Mouse (Mus musculus) embryonic facial prominence, embryonic 11.5 days (tissue): ENCODE data around the gene Cpxm1. TPM values are rescaled to one million over a fixed set of nuclear protein-coding genes. Genes with fewer than 3 reads are reported as not detected.

ENCODE experiments used
- ATAC-seq: fragments of 200-750 bp; cut with Nextera tagmentation; replicated peaks from 2 replicates; pipeline ENCODE4 v1.8.0; 2017; ENCODE audit warnings: low read depth; ENCODE audit not compliant: insufficient number of reproducible peaks, low FRiP score, low TSS enrichment
- DNase-seq: peaks from one replicate; pipeline ENCODE4 v3.0.0-alpha.2; 2015; ENCODE audit warnings: low spot score
- H3K27ac ChIP-seq: fragments of 300-500 bp; sonication (generic); replicated peaks from 2 replicates; pipeline ENCODE4 v1.5.1; 2014; ENCODE audit warnings: mild to moderate bottlenecking, low read depth, low read length, control low read depth
- H3K27me3 ChIP-seq: fragments of 300-500 bp; sonication (generic); 2 replicates; pipeline ENCODE4 v1.6.1; 2014; ENCODE audit warnings: mild to moderate bottlenecking, low read length, moderate library complexity, mixed read lengths; ENCODE audit not compliant: control insufficient read depth, insufficient read depth
- H3K36me3 ChIP-seq: fragments of 300-500 bp; sonication (generic); replicated peaks from 2 replicates; pipeline ENCODE4 v1.6.1; 2014; ENCODE audit warnings: low read depth, mild to moderate bottlenecking, low read length, moderate library complexity, mixed read lengths; ENCODE audit not compliant: control insufficient read depth, insufficient read depth
- H3K4me1 ChIP-seq: fragments of 300-500 bp; sonication (generic); 2 replicates; pipeline ENCODE4 v1.6.1; 2014; ENCODE audit warnings: low read length, mixed read lengths; ENCODE audit not compliant: control insufficient read depth, insufficient read depth
- H3K4me2 ChIP-seq: fragments of 300-500 bp; sonication (generic); 2 replicates; pipeline ENCODE4 v1.6.1; 2014; ENCODE audit warnings: low read depth, mild to moderate bottlenecking, control low read depth, low read length, moderate library complexity
- H3K4me3 ChIP-seq: fragments of 300-500 bp; sonication (generic); 2 replicates; pipeline ENCODE4 v1.5.1; 2014; ENCODE audit warnings: low read depth, low read length, control low read depth
- H3K9ac ChIP-seq: fragments of 300-500 bp; sonication (generic); replicated peaks from 2 replicates; pipeline ENCODE4 v1.6.1; 2014; ENCODE audit warnings: mild to moderate bottlenecking, control low read depth, low read length
- H3K9me3 ChIP-seq: fragments of 300-500 bp; sonication (generic); replicated peaks from 2 replicates; pipeline ENCODE4 v1.6.1; 2016; ENCODE audit warnings: mild to moderate bottlenecking, low read length, inconsistent platforms, mixed read lengths; ENCODE audit not compliant: control insufficient read depth
- WGBS: fragments of 180-500 bp; shearing (Covaris S2); extraction: QIAGEN DNeasy Blood & Tissue Kit; methylation state at CpG from one replicate; pipeline ENCODE4 v1.1.7; 2014; 5-methylcytosine and 5-hydroxymethylcytosine counted together
- polyA plus RNA-seq: library from polyadenylated mRNA; unstranded; fragments of >200 nt; fragmentation: Nextera tagmentation; extraction: Ambion mirVana; gene quantifications from 2 replicates; pipeline ENCODE4 v1.2.1, GENCODE M21; 2014

The Cpxm1 gene
- polyA plus RNA-seq, 1 experiment from 2014 or later: 53.0 TPM

DNA sequence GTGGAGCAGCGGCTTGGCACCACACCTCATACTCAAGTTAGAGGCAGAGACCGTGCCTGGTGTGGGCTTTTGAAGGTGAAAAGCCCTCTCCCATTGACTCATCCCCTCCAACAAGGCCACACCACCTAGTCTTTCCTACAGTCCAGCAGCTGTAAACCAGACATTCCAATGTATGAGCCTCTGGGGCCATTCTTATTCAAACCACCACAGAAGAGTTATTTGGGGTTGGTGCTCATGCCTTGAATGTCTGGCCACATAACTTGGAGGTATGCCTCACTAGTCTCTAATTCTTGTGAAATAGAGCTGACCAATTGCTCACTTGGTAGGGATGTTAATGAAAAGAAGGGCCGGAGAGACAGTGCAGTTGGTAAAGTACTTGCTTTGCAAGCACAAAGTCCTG is 47.0 kb downstream of the Cpxm1 start:
- Histone ChIP-seq H3K4me1 (no peaks in the 10 kb centered on the region), H3K4me3 (no peak overlapping the region), H3K9me3 (no peaks in the 10 kb centered on the region), H3K36me3 (no peaks in the 10 kb centered on the region), H3K27me3 (no peaks in the 10 kb centered on the region), H3K27ac (no peak overlapping the region), H3K4me2 (no peak overlapping the region), H3K9ac (no peak overlapping the region)
- ATAC-seq (no peak), DNase-seq (no peak)
- WGBS: 84% methylated on average over 3 of the region's 3 CpGs

DNA sequence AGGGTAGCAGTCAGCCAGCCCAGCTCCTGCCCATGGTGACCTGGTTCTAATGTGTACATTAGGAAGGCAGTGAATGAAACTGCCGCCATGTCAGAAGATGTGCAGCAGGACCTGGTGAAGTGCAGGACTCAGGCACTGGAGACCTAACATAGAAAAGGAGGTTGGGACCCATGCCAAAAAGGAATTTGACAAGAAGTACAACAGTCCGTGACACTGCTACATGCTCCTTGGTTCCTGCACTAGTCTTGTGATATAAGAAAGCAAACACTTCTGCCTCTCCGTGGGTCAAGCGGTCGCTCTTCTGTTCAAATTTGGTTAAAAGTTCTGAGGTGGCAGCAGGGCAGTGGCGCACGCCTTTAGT is 56.2 kb downstream of the Cpxm1 start:
- no peak overlapping the region for H3K4me2 ChIP-seq

More for the DNA sequence above, 56.2 kb downstream of the Cpxm1 start:
- Histone ChIP-seq H3K4me1 (no peaks in the 10 kb centered on the region), H3K36me3 (no peaks in the 10 kb centered on the region), H3K9ac (no peak overlapping the region), H3K27ac (no peak overlapping the region), H3K27me3 (no peaks in the 10 kb centered on the region), H3K9me3 (no peaks in the 10 kb centered on the region), H3K4me3 (no peak overlapping the region)
- DNase-seq (no peak), ATAC-seq (no peak)
- 91% methylated on average over 7 of the region's 7 CpGs for WGBS

Other genes with a start within 250 kb of the Cpxm1 start
- 756 and 782 TPM in 2 replicates for gene Snrpb, start 218.2 kb downstream of the Cpxm1 start, polyA plus RNA-seq
- not detected in 2 replicates for gene Tmc2, start 202.4 kb downstream of the Cpxm1 start, polyA plus RNA-seq
- 356 and 411 TPM in 2 replicates for gene Nop56, start 123.1 kb downstream of the Cpxm1 start, polyA plus RNA-seq
- gene Idh3b, start 113.0 kb downstream of the Cpxm1 start, polyA plus RNA-seq: 145 and 160 TPM in 2 replicates
- gene Ebf4, start 102.4 kb downstream of the Cpxm1 start, polyA plus RNA-seq: 1.3 and 1.4 TPM in 2 replicates
- gene Gm28372, start 7.7 kb upstream of the Cpxm1 start, polyA plus RNA-seq: not detected in 2 replicates
- not detected in 2 replicates for gene 1700020A23Rik, start 7.7 kb upstream of the Cpxm1 start, polyA plus RNA-seq
- not detected in 2 replicates for gene Tmem239, start 8.9 kb upstream of the Cpxm1 start, polyA plus RNA-seq
- gene Vps16, start 26.8 kb upstream of the Cpxm1 start, polyA plus RNA-seq: 81.9 and 84.8 TPM in 2 replicates
- gene Pced1a, start 27.1 kb upstream of the Cpxm1 start, polyA plus RNA-seq: 10.0 and 10.3 TPM in 2 replicates
- 96.8 and 105 TPM in 2 replicates for gene Ptpra, start 52.7 kb upstream of the Cpxm1 start, polyA plus RNA-seq
- 77.4 and 83.0 TPM in 2 replicates for gene Mrps26, start 166.2 kb upstream of the Cpxm1 start, polyA plus RNA-seq
- gene Oxt, start 178.6 kb upstream of the Cpxm1 start, polyA plus RNA-seq: not detected in 2 replicates
- not detected in 2 replicates for gene Avp, start 185.0 kb upstream of the Cpxm1 start, polyA plus RNA-seq
- 23.8 and 24.7 TPM in 2 replicates for gene Fastkd5, start 232.5 kb upstream of the Cpxm1 start, polyA plus RNA-seq
- 19.8 and 19.9 TPM in 2 replicates for gene Ubox5, start 232.5 kb upstream of the Cpxm1 start, polyA plus RNA-seq
- 0.79 and 1.1 TPM in 2 replicates for gene Lzts3, start 245.2 kb upstream of the Cpxm1 start, polyA plus RNA-seq